Mouse (Mus musculus) limb, embryonic 15.5 days (tissue): ENCODE data around the gene Rnf113a2. TPM values are rescaled to one million over a fixed set of nuclear protein-coding genes. Genes with fewer than 3 reads are reported as not detected.

Source experiments
- ATAC-seq: fragments of 200-750 bp; cut with Nextera tagmentation; 2 replicates; pipeline ENCODE4 v1.8.0; 2017; ENCODE audit warnings: low read depth, moderate TSS enrichment; ENCODE audit not compliant: insufficient number of reproducible peaks, low FRiP score, low TSS enrichment
- H3K27ac ChIP-seq: fragments of 300-500 bp; sonication (generic); 2 replicates; pipeline ENCODE4 v1.5.1; 2015; ENCODE audit warnings: moderate library complexity, mild to moderate bottlenecking, inconsistent platforms
- H3K27me3 ChIP-seq: fragments of 300-500 bp; sonication (generic); 2 replicates; pipeline ENCODE4 v1.6.1; 2015; ENCODE audit warnings: inconsistent platforms
- H3K36me3 ChIP-seq: fragments of 300-500 bp; sonication (generic); 2 replicates; pipeline ENCODE4 v1.6.1; 2015; ENCODE audit warnings: inconsistent platforms
- H3K4me1 ChIP-seq: fragments of 300-500 bp; sonication (generic); 2 replicates; pipeline ENCODE4 v1.6.1; 2015; ENCODE audit warnings: inconsistent platforms
- H3K4me2 ChIP-seq: fragments of 300-500 bp; sonication (generic); 2 replicates; pipeline ENCODE4 v1.6.1; 2015; ENCODE audit warnings: mild to moderate bottlenecking, inconsistent platforms
- H3K4me3 ChIP-seq: fragments of 300-500 bp; sonication (generic); 2 replicates; pipeline ENCODE4 v1.5.1; 2015; ENCODE audit warnings: mild to moderate bottlenecking, inconsistent platforms
- H3K9ac ChIP-seq: fragments of 300-500 bp; sonication (generic); 2 replicates; pipeline ENCODE4 v1.6.1; 2015; ENCODE audit warnings: inconsistent platforms
- H3K9me3 ChIP-seq: fragments of 300-500 bp; sonication (generic); 2 replicates; pipeline ENCODE4 v1.6.1; 2016; ENCODE audit warnings: inconsistent platforms
- WGBS: fragments of 180-500 bp; shearing (Covaris S2); methylation state at CpG from one replicate; pipeline ENCODE4 v1.1.7; 2015; 5-methylcytosine and 5-hydroxymethylcytosine counted together
- polyA plus RNA-seq: library from polyadenylated mRNA; unstranded; fragments of >200 nt; fragmentation: Nextera tagmentation; extraction: Ambion mirVana; gene quantifications from 2 replicates; pipeline ENCODE4 v1.2.1, GENCODE M21; 2015

Gene Rnf113a2
- polyA plus RNA-seq, 1 experiment from 2014 or later, result 24.7 TPM

DNA sequence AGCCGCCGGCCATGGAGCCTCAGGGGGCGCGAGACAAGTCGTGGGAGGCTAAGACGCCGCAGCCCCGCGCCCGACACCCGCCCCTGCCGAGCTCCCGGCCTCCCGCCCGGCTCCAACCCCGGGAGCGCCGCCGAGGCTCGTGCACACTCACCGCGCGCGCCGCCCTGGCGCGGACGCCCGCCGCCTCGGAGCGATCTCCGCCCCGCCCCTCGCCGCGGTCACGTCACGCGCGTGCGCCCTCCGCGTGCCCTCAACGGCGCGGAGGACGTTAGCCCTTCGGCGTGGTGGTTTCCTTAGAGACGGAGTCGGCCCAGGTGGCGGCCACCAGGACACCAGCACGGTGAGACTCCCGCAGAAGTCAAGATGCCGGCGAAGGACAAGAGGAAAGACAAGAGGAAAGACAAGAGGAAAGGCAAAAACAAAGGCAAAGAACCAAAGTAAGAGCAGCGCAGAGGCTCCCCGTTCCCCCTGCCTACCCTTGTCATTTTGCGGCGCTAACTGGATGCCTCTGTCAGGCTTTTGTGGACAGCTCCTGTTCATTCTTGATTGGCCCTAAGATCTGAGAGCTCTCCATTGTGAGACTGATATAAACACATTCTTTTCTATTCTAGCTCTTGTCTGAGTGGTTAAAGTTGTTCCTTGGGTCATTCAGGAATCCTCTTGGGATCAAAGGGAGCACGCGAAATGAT is 8.0 kb upstream of the Rnf113a2 start, which contains the start of the genes Entpd5 and Bbof1:
Gene Entpd5, minus strand, starts transcription at position 211 of the 689 bp plus-strand sequence.
Gene Bbof1, plus strand, starts transcription at position 253 of the 689 bp plus-strand sequence.
- H3K4me2 ChIP-seq, result peak within 1 kb of the TSS; percentile 90
- H3K4me3 ChIP-seq, result peak within 1 kb of the TSS; percentile 81
- H3K9ac ChIP-seq, result peak within 1 kb of the TSS; percentile 59
- ATAC-seq, result peak; percentile 90
- H3K36me3 ChIP-seq, result no peaks in the 10 kb centered on the region
- peaks cover 12% of the 10 kb centered on the region; the same call in 1 of the 2 replicates for H3K4me1 ChIP-seq
- no peaks in the 10 kb centered on the region for H3K9me3 ChIP-seq
- WGBS, result 1% methylated on average over 63 of the region's 63 CpGs
- H3K27ac ChIP-seq, result peak within 1 kb of the TSS; percentile 79
- no peaks in the 10 kb centered on the region for H3K27me3 ChIP-seq

DNA sequence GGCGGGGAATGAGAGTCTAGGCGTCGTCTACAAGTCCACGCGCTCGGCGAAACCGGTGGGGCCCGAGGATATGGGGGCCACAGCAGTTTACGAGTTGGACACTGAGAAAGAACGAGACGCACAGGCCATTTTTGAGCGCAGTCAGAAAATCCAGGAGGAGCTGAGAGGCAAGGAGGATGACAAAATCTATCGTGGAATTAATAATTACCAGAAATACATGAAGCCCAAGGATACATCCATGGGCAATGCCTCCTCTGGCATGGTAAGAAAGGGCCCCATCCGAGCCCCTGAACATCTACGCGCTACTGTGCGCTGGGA is 568 bp downstream of the Rnf113a2 start:
- H3K36me3 ChIP-seq, result 0 out of 2 replicates have a peak, but pooled peaks cover 6% of the 10 kb centered on the region
- ATAC-seq, result no peak
- H3K4me2 ChIP-seq, result peak overlapping the region; percentile 84
- H3K4me3 ChIP-seq, result peak overlapping the region; percentile 57
- 35% methylated on average over 18 of the region's 18 CpGs for WGBS
- H3K9ac ChIP-seq, result peak overlapping the region; percentile 55
- no peaks in the 10 kb centered on the region for H3K27me3 ChIP-seq
- H3K27ac ChIP-seq, result peak overlapping the region; percentile 6; the same call in 1 of the 2 replicates
- no peaks in the 10 kb centered on the region for H3K9me3 ChIP-seq
- H3K4me1 ChIP-seq, result peaks cover 7% of the 10 kb centered on the region

DNA sequence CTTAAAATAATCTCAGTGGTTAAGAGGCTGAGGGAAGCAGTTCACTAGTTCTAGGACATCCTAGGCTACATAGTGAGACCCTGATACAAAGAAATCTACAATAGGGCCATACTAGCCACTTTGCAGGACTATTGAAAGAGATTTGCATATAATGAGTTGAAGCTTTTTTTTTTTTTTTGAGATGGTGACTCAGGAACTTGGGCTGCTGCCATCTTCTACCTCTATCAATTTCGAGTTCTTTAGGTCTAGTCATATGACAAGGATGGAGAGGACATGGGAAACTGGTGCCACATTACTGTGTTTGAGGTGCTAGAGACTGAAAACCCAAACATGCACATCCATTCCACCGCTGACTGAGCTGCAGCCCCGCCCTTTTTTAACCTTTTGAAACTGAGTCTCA is 7.0 kb downstream of the Rnf113a2 start:
- Histone ChIP-seq H3K4me2 (no peak overlapping the region), H3K27me3 (no peaks in the 10 kb centered on the region), H3K36me3 (no peaks in the 10 kb centered on the region), H3K9ac (no peak overlapping the region), H3K4me1 (no peaks in the 10 kb centered on the region), H3K27ac (no peak overlapping the region), H3K9me3 (no peaks in the 10 kb centered on the region), H3K4me3 (no peak overlapping the region)
- WGBS, result 55% methylated on average over 3 of the region's 3 CpGs
- ATAC-seq, result no peak

DNA sequence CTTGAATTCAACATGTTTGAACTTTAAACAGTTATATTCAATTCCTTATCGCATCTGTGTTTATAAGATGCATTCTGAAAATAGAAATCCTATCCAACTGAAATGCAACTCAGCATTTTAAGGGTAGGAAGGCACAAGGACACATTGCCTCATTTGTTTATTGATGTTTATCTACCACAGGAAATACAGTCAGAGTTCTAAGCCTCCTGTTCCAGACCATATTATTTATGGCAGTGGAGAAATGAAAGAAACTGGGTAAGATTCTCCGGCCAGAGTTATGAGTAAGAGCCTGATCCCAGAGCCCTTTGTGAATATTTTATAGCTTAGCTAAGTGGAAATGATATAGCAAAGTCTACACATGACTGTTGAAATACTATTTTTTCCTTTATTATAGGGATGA is 12.8 kb downstream of the Rnf113a2 start:
- Histone ChIP-seq H3K4me1 (no peaks in the 10 kb centered on the region), H3K27ac (no peak overlapping the region), H3K27me3 (no peaks in the 10 kb centered on the region), H3K4me3 (no peak overlapping the region), H3K4me2 (no peak overlapping the region), H3K36me3 (peaks cover 18% of the 10 kb centered on the region; the same call in 1 of the 2 replicates), H3K9ac (no peak overlapping the region), H3K9me3 (no peaks in the 10 kb centered on the region)
- ATAC-seq, result no peak
- 86% methylated on average over 2 of the region's 2 CpGs for WGBS

DNA sequence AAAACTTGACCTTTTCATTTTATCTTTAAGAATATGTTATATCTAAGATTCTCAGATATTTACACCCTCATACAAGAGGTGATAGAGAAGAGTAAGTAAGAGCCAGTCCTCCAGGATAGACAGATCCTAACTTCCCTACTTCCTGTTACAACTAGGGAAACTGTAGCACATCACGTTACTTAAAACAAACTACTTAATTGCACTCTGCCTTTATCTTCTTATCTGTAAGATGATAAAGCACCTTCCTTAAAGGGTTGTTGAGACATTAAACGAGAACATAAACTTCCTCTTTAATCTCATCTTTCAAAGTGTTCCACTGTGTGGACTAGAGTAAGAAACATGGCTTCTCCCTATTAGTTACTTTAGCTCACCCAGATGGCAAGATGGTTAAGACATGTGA is 21.7 kb downstream of the Rnf113a2 start:
- ATAC-seq, result no peak
- 48% methylated on average over 2 of the region's 2 CpGs for WGBS
- Histone ChIP-seq H3K9ac (no peak overlapping the region), H3K9me3 (no peaks in the 10 kb centered on the region), H3K27ac (no peak overlapping the region), H3K4me3 (no peak overlapping the region), H3K27me3 (no peaks in the 10 kb centered on the region), H3K36me3 (peaks cover 10% of the 10 kb centered on the region), H3K4me2 (no peak overlapping the region), H3K4me1 (no peaks in the 10 kb centered on the region)

DNA sequence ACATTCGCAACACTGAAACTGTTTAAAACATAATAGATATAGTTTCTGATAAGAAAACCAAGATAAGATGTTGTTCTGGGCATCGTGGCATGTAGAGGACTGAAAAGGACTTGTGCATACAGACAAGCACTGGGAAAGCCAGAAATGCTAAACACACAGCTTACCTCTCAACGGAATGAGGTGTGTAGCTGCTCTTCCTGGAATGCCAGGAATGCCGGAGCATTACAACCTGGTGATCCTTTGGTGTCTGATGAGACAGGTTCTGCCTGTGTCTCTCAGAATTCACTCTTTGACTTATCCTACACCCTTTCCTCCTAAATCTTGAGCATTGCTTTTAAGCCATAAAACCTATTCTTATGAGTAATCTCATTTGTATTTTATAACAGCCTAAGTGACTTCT is 25.5 kb downstream of the Rnf113a2 start:
- 63% methylated on average over 4 of the region's 4 CpGs for WGBS
- no peaks in the 10 kb centered on the region; the same call in 1 of the 2 replicates for H3K27me3 ChIP-seq
- H3K36me3 ChIP-seq, result peaks cover 10% of the 10 kb centered on the region
- no peak overlapping the region for H3K27ac ChIP-seq
- H3K4me2 ChIP-seq, result no peak overlapping the region
- ATAC-seq, result no peak
- H3K4me3 ChIP-seq, result no peak overlapping the region
- no peaks in the 10 kb centered on the region for H3K4me1 ChIP-seq
- no peaks in the 10 kb centered on the region for H3K9me3 ChIP-seq
- H3K9ac ChIP-seq, result no peak overlapping the region

DNA sequence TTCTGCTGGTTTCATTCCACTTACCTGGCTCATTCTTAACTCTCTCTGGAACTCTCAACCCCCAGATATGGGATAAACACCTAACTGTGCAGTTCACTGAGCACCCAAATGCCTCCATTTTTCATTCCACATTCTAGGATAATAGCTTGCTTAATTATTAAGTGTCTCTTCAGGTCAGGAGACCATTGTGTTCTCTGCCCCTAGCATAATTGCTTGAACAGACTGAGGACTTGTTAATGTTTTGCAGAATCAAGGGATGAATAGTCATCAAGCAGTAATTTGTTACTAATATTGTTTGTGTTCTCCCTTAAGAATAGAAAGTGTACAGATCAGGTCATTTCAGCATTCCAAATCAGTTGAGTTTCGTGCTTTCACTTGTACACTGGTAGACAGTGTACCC is 30.4 kb downstream of the Rnf113a2 start:
- Histone ChIP-seq H3K4me1 (peaks cover 12% of the 10 kb centered on the region), H3K4me2 (no peak overlapping the region), H3K27me3 (no peaks in the 10 kb centered on the region; the same call in 1 of the 2 replicates), H3K9ac (no peak overlapping the region), H3K9me3 (no peaks in the 10 kb centered on the region), H3K36me3 (no peaks in the 10 kb centered on the region), H3K27ac (no peak overlapping the region), H3K4me3 (no peak overlapping the region)
- 73% methylated on average over 1 of the region's 1 CpGs for WGBS
- no peak for ATAC-seq

DNA sequence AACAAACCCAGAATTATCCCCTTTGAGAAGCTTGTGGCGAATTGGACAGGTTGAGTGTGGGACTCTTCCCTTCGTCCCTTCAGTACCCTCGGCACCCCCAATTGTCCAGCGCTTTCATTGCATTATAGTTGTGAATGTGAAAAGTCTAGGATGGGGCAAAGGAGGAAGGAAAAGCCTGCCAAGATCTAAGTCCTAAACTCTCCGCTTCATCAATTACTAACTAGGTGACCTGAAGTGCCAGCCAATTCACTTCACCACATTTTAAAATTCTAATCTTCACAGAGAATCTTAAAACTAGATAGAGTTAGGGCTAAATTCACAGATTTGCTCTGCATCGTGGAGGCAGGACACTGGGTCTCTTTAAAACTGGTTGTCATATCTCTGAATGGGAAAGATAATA is 31.2 kb downstream of the Rnf113a2 start:
- 84% methylated on average over 6 of the region's 6 CpGs for WGBS
- Histone ChIP-seq H3K36me3 (no peaks in the 10 kb centered on the region), H3K27ac (no peak overlapping the region), H3K4me3 (no peak overlapping the region), H3K9me3 (no peaks in the 10 kb centered on the region), H3K9ac (no peak overlapping the region), H3K4me1 (peaks cover 12% of the 10 kb centered on the region), H3K4me2 (no peak overlapping the region), H3K27me3 (no peaks in the 10 kb centered on the region; the same call in 1 of the 2 replicates)
- ATAC-seq, result no peak

DNA sequence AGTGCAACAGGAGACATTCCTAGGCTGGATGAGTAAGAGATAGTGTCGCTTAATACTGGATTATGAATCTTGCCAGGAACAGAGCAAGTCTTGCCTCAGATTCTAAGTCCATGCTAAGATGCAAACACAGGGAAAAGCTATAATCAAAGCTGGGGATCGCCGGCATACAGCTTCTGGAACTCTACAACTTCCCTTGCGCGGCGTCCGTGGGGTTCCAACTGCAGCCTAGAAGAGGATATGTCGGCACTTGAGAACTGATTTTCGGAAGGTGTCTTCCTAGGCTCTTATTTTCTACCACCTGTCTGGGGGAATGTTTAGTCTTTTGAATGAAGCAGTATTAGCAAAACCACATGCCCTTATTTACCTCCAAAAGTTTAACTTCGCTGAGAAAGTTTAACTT is 32.9 kb downstream of the Rnf113a2 start:
- H3K4me2 ChIP-seq, result peak overlapping the region; percentile 88
- H3K4me1 ChIP-seq, result peaks cover 12% of the 10 kb centered on the region
- H3K9ac ChIP-seq, result no peak overlapping the region; the same call in 1 of the 2 replicates
- peak overlapping the region; percentile 72; the same call in 1 of the 2 replicates for H3K27ac ChIP-seq
- no peaks in the 10 kb centered on the region; the same call in 1 of the 2 replicates for H3K27me3 ChIP-seq
- no peaks in the 10 kb centered on the region for H3K36me3 ChIP-seq
- no peak for ATAC-seq
- WGBS, result 45% methylated on average over 10 of the region's 10 CpGs
- peak overlapping the region; percentile 66 for H3K4me3 ChIP-seq
- H3K9me3 ChIP-seq, result no peaks in the 10 kb centered on the region

DNA sequence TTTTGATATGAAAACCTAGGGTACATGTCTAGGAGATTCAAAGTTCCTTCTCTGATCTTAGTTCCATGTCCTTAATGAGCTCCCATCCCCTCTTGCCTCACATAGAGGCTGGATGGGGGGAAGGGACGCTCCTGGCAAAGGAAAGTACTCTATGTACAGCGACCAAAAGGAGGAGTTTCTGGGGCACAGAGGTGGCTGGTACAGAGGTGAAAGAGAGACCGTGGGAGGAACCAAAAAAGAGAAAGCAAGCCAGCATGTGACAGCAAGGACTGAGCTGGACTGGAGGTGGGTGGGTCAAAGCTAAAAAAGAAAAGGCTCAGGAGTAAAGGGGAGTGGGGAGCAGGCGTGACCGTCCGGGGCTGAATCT is 33.3 kb downstream of the Rnf113a2 start:
- Histone ChIP-seq H3K9me3 (no peaks in the 10 kb centered on the region), H3K36me3 (no peaks in the 10 kb centered on the region), H3K27ac (peak overlapping the region; percentile 72), H3K9ac (peak overlapping the region; percentile 64), H3K4me3 (peak overlapping the region; percentile 66), H3K4me1 (peaks cover 12% of the 10 kb centered on the region), H3K4me2 (peak overlapping the region; percentile 88), H3K27me3 (no peaks in the 10 kb centered on the region; the same call in 1 of the 2 replicates)
- 1% methylated on average over 6 of the region's 6 CpGs for WGBS
- ATAC-seq, result no peak

DNA sequence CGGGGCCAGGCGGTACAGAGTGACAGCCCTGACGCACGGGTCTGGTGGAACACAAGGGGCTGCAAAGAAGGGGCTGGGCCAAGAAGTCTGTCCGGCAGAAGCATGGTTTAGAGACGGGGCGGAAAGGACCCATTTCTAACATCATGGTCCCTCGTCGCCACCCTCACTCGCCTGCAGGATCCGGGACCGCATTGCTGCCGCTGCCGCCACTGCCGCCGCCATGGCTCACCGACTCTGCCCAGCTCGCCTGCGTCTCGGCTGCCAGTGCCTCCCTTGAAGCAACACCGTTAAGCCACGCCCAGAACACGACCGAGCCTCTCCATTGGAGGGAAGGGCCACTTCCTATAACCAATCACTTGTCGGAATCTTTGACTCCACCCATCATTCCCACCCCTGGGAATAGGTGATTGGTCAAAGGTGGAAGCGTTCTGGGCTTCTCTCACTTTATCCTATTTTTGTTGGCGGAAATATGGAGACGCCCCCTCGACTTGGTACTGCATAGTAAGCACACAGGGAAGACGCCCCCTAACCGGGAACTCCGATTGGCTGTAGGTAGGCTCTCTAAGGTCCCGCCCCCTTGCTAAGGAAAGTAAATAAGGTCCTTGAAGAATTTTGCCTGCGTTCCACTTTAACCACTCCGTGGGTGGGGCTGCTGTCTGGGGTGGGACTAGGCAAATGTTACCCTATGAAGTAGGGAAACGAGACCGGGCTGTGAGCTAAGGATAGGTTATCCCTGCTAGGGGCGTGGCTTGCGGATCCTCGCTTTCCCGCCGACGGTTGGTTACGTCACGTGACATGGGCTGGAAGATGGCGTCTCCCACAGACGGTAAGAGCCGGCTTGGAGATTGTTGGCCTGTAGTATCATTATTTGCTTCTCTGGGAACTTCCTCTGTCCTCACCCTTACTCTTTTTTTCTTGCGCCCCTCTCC is 34.0 kb downstream of the Rnf113a2 start, which contains the start of the genes Aldh6a1 and Lin52:
Gene Aldh6a1, minus strand, starts transcription at position 287 of the 929 bp plus-strand sequence.
Gene Lin52, plus strand, starts transcription at position 705 of the 929 bp plus-strand sequence.
- ATAC-seq, result peak; percentile 99

More for the DNA sequence above, 34.0 kb downstream of the Rnf113a2 start, which contains the start of the genes Aldh6a1 and Lin52:
- Histone ChIP-seq H3K27ac (peak within 1 kb of the TSS; percentile 72), H3K4me2 (peak within 1 kb of the TSS; percentile 91), H3K4me1 (peaks cover 12% of the 10 kb centered on the region), H3K36me3 (no peaks in the 10 kb centered on the region), H3K9me3 (no peaks in the 10 kb centered on the region), H3K9ac (peak within 1 kb of the TSS; percentile 64), H3K4me3 (peak within 1 kb of the TSS; percentile 66), H3K27me3 (no peaks in the 10 kb centered on the region; the same call in 1 of the 2 replicates)
- WGBS, result under 1% methylated on average over 49 of the region's 49 CpGs
